Mouse (Mus musculus) embryonic facial prominence, embryonic 14.5 days (tissue): ENCODE data around the gene Alkbh2. TPM values are rescaled to one million over a fixed set of nuclear protein-coding genes. Genes with fewer than 3 reads are reported as not detected.

Experiments
- ATAC-seq: fragments of 200-750 bp; cut with Nextera tagmentation; 2 replicates; pipeline ENCODE4 v1.8.0; 2017; ENCODE audit warnings: low read depth, moderate number of reproducible peaks, moderate TSS enrichment
- DNase-seq: peaks from one replicate; pipeline ENCODE4 v3.0.0-alpha.2; 2015; ENCODE audit warnings: low spot score
- H3K27ac ChIP-seq: fragments of 300-500 bp; sonication (generic); replicated peaks from 2 replicates; pipeline ENCODE4 v1.5.1; 2014; ENCODE audit warnings: low read depth, mild to moderate bottlenecking, low read length, moderate library complexity
- H3K27me3 ChIP-seq: fragments of 300-500 bp; sonication (generic); replicated peaks from 2 replicates; pipeline ENCODE4 v1.6.1; 2014; ENCODE audit warnings: low read length; ENCODE audit not compliant: control insufficient read depth, insufficient read depth
- H3K36me3 ChIP-seq: fragments of 300-500 bp; sonication (generic); 2 replicates; pipeline ENCODE4 v1.6.1; 2014; ENCODE audit warnings: low read length, mixed read lengths; ENCODE audit not compliant: control insufficient read depth, insufficient read depth
- H3K4me1 ChIP-seq: fragments of 300-500 bp; sonication (generic); 2 replicates; pipeline ENCODE4 v1.6.1; 2014; ENCODE audit warnings: antibody characterized with exemption, low read length; ENCODE audit not compliant: control insufficient read depth, insufficient read depth
- H3K4me2 ChIP-seq: fragments of 300-500 bp; sonication (generic); 2 replicates; pipeline ENCODE4 v1.6.1; 2014; ENCODE audit warnings: low read depth, mild to moderate bottlenecking, low read length, moderate library complexity, mixed read lengths
- H3K4me3 ChIP-seq: fragments of 300-500 bp; sonication (generic); 2 replicates; pipeline ENCODE4 v1.5.1; 2014; ENCODE audit warnings: low read depth, mild to moderate bottlenecking, low read length
- H3K9ac ChIP-seq: fragments of 300-500 bp; sonication (generic); 2 replicates; pipeline ENCODE4 v1.6.1; 2014; ENCODE audit warnings: low read depth, mild to moderate bottlenecking, low read length, moderate library complexity, mixed read lengths
- H3K9me3 ChIP-seq: fragments of 300-500 bp; sonication (generic); 2 replicates; pipeline ENCODE4 v1.6.1; 2016; ENCODE audit warnings: low read length; ENCODE audit not compliant: control insufficient read depth
- WGBS: fragments of 180-500 bp; shearing (Covaris S2); extraction: QIAGEN DNeasy Blood & Tissue Kit; methylation state at CpG from one replicate; pipeline ENCODE4 v1.1.7; 2014; 5-methylcytosine and 5-hydroxymethylcytosine counted together
- polyA plus RNA-seq: library from polyadenylated mRNA; unstranded; fragments of >200 nt; fragmentation: Nextera tagmentation; extraction: Ambion mirVana; gene quantifications from 2 replicates; pipeline ENCODE4 v1.2.1, GENCODE M21; 2014

The Alkbh2 gene
- polyA plus RNA-seq, 1 experiment from 2014 or later, result 8.6 TPM

- no peak overlapping the region for H3K27ac ChIP-seq
- DNase-seq, result no peak
- no peaks in the 10 kb centered on the region for H3K27me3 ChIP-seq
- peaks cover 80% of the 10 kb centered on the region for H3K36me3 ChIP-seq
- H3K4me3 ChIP-seq, result no peak overlapping the region
- no peaks in the 10 kb centered on the region for H3K4me1 ChIP-seq
- H3K4me2 ChIP-seq, result no peak overlapping the region
- 81% methylated on average over 4 of the region's 4 CpGs for WGBS
- no peaks in the 10 kb centered on the region for H3K9me3 ChIP-seq
- no peak overlapping the region for H3K9ac ChIP-seq
- ATAC-seq, result no peak
Measured at GRCm38 (mm10) chr5:114119806-114120205, 8.2 kb downstream of the Alkbh2 start.

- Histone ChIP-seq H3K36me3 (peaks cover 81% of the 10 kb centered on the region), H3K4me3 (no peak overlapping the region), H3K27me3 (no peaks in the 10 kb centered on the region), H3K27ac (no peak overlapping the region), H3K9ac (no peak overlapping the region), H3K4me1 (no peaks in the 10 kb centered on the region), H3K4me2 (no peak overlapping the region), H3K9me3 (no peaks in the 10 kb centered on the region)
- 85% methylated on average over 7 of the region's 7 CpGs for WGBS
- ATAC-seq (no peak), DNase-seq (no peak)
Measured at GRCm38 (mm10) chr5:114116586-114116985, 11.4 kb downstream of the Alkbh2 start.

- DNase-seq, result no peak
- Histone ChIP-seq H3K27ac (no peak overlapping the region), H3K4me3 (no peak overlapping the region), H3K9ac (no peak overlapping the region), H3K4me2 (no peak overlapping the region), H3K36me3 (peaks cover 79% of the 10 kb centered on the region), H3K4me1 (no peaks in the 10 kb centered on the region), H3K27me3 (no peaks in the 10 kb centered on the region), H3K9me3 (no peaks in the 10 kb centered on the region)
- no peak for ATAC-seq
- 76% methylated on average over 5 of the region's 5 CpGs for WGBS
Measured at GRCm38 (mm10) chr5:114115030-114115429, 13.0 kb downstream of the Alkbh2 start.

- Histone ChIP-seq H3K9me3 (0 out of 2 replicates have a peak, but pooled peaks cover 5% of the 10 kb centered on the region), H3K27me3 (no peaks in the 10 kb centered on the region), H3K36me3 (peaks cover 88% of the 10 kb centered on the region), H3K4me3 (no peak overlapping the region), H3K4me2 (no peak overlapping the region), H3K9ac (no peak overlapping the region), H3K4me1 (no peaks in the 10 kb centered on the region), H3K27ac (no peak overlapping the region)
- no peak for ATAC-seq
- 76% methylated on average over 6 of the region's 6 CpGs for WGBS
- no peak for DNase-seq
Measured at GRCm38 (mm10) chr5:114113334-114113733, 14.7 kb downstream of the Alkbh2 start.

- H3K9ac ChIP-seq, result no peak overlapping the region
- ATAC-seq (no peak), DNase-seq (no peak)
- H3K4me2 ChIP-seq, result no peak overlapping the region
- WGBS, result 83% methylated on average over 16 of the region's 16 CpGs
- peaks cover 88% of the 10 kb centered on the region for H3K36me3 ChIP-seq
- no peak overlapping the region for H3K27ac ChIP-seq
- 0 out of 2 replicates have a peak, but pooled peaks cover 5% of the 10 kb centered on the region for H3K9me3 ChIP-seq
- H3K4me1 ChIP-seq, result 0 out of 2 replicates have a peak, but pooled peaks cover under 1% of the 10 kb centered on the region
- no peak overlapping the region for H3K4me3 ChIP-seq
- H3K27me3 ChIP-seq, result no peaks in the 10 kb centered on the region
Measured at GRCm38 (mm10) chr5:114106391-114106935, 21.6 kb downstream of the Alkbh2 start.

- WGBS, result 78% methylated on average over 1 of the region's 1 CpGs
- Histone ChIP-seq H3K4me2 (no peak overlapping the region), H3K4me1 (peaks cover 12% of the 10 kb centered on the region), H3K27me3 (no peaks in the 10 kb centered on the region), H3K9me3 (no peaks in the 10 kb centered on the region), H3K36me3 (peaks cover 53% of the 10 kb centered on the region), H3K27ac (no peak overlapping the region), H3K9ac (no peak overlapping the region), H3K4me3 (no peak overlapping the region)
- DNase-seq (no peak), ATAC-seq (no peak)
Measured at GRCm38 (mm10) chr5:114102807-114103206, 25.2 kb downstream of the Alkbh2 start.

GRCm38 (mm10) chr5:114101873-114102272 is 26.1 kb downstream of the Alkbh2 start:
- no peak for DNase-seq
- Histone ChIP-seq H3K27me3 (no peaks in the 10 kb centered on the region), H3K9me3 (no peaks in the 10 kb centered on the region), H3K4me1 (peaks cover 12% of the 10 kb centered on the region), H3K9ac (no peak overlapping the region), H3K4me3 (no peak overlapping the region), H3K27ac (no peak overlapping the region), H3K36me3 (peaks cover 46% of the 10 kb centered on the region), H3K4me2 (no peak overlapping the region)
- 83% methylated on average over 4 of the region's 4 CpGs for WGBS
- ATAC-seq, result no peak

GRCm38 (mm10) chr5:114100390-114101099 is 27.5 kb downstream of the Alkbh2 start:
- peak overlapping the region; percentile 94 for H3K9ac ChIP-seq
- H3K36me3 ChIP-seq, result peaks cover 33% of the 10 kb centered on the region
- H3K9me3 ChIP-seq, result no peaks in the 10 kb centered on the region
- DNase-seq, result no peak
- H3K27me3 ChIP-seq, result no peaks in the 10 kb centered on the region
- ATAC-seq, result peak; percentile 70
- H3K4me3 ChIP-seq, result peak overlapping the region; percentile 97
- WGBS, result 3% methylated on average over 23 of the region's 64 CpGs
- peak overlapping the region; percentile 55 for H3K27ac ChIP-seq
- H3K4me1 ChIP-seq, result peaks cover 12% of the 10 kb centered on the region
- peak overlapping the region; percentile 98 for H3K4me2 ChIP-seq
